Mouse (Mus musculus): Measurements from ENCODE around the gene Fgfr2. TPM values are rescaled to one million over a fixed set of nuclear protein-coding genes. Genes with fewer than 3 reads are reported as not detected.

The Fgfr2 gene
- polyA plus RNA-seq, 1 experiment from 2014 or later: not detected

GRCm38 (mm10) chr7:132398487-132398886, 724.7 kb downstream of the Fgfr2 start:
- H3K27ac ChIP-seq: no peak overlapping the region
- no peaks in the 10 kb centered on the region for H3K79me2 ChIP-seq (ENCODE audit: inconsistent target)
- H3K36me3 ChIP-seq (ENCODE audit: inconsistent target): no peaks in the 10 kb centered on the region
- 96% methylated on average over 3 of the region's 3 CpGs for WGBS (ENCODE audit: missing documents)
- no peak overlapping the region for H3K4me3 ChIP-seq (ENCODE audit: inconsistent target)

GRCm38 (mm10) chr7:132396661-132397322, 726.4 kb downstream of the Fgfr2 start:
- 80% methylated on average over 7 of the region's 7 CpGs for WGBS (ENCODE audit: missing documents)
- Histone ChIP-seq H3K4me3 (ENCODE audit: inconsistent target) (no peak overlapping the region), H3K36me3 (ENCODE audit: inconsistent target) (no peaks in the 10 kb centered on the region), H3K79me2 (ENCODE audit: inconsistent target) (no peaks in the 10 kb centered on the region), H3K27ac (no peak overlapping the region)

- Histone ChIP-seq H3K79me2 (ENCODE audit: inconsistent target) (no peaks in the 10 kb centered on the region), H3K27ac (no peak overlapping the region), H3K4me3 (ENCODE audit: inconsistent target) (no peak overlapping the region), H3K36me3 (ENCODE audit: inconsistent target) (no peaks in the 10 kb centered on the region)
Observed at GRCm38 (mm10) chr7:132393582-132394175, 729.5 kb downstream of the Fgfr2 start.

GRCm38 (mm10) chr7:132393014-132393406, 730.1 kb downstream of the Fgfr2 start:
- H3K27ac ChIP-seq: no peak overlapping the region
- H3K36me3 ChIP-seq (ENCODE audit: inconsistent target): no peaks in the 10 kb centered on the region
- no peak overlapping the region for H3K4me3 ChIP-seq (ENCODE audit: inconsistent target)
- 87% methylated on average over 5 of the region's 5 CpGs for WGBS (ENCODE audit: missing documents)
- H3K79me2 ChIP-seq (ENCODE audit: inconsistent target): no peaks in the 10 kb centered on the region

- H3K36me3 ChIP-seq (ENCODE audit: inconsistent target): no peaks in the 10 kb centered on the region
- 82% methylated on average over 13 of the region's 13 CpGs for WGBS (ENCODE audit: missing documents)
- H3K4me3 ChIP-seq (ENCODE audit: inconsistent target): no peak overlapping the region
- no peak overlapping the region for H3K27ac ChIP-seq
- H3K79me2 ChIP-seq (ENCODE audit: inconsistent target): no peaks in the 10 kb centered on the region
Observed at GRCm38 (mm10) chr7:132392233-132393013, 730.7 kb downstream of the Fgfr2 start.

GRCm38 (mm10) chr7:132389473-132389872, 733.7 kb downstream of the Fgfr2 start:
- H3K27ac ChIP-seq: no peak overlapping the region
- 27% methylated on average over 7 of the region's 7 CpGs for WGBS (ENCODE audit: missing documents)
- no peak overlapping the region for H3K4me3 ChIP-seq (ENCODE audit: inconsistent target)
- no peaks in the 10 kb centered on the region for H3K79me2 ChIP-seq (ENCODE audit: inconsistent target)
- H3K36me3 ChIP-seq (ENCODE audit: inconsistent target): no peaks in the 10 kb centered on the region

- Histone ChIP-seq H3K4me3 (ENCODE audit: inconsistent target) (no peak overlapping the region), H3K79me2 (ENCODE audit: inconsistent target) (no peaks in the 10 kb centered on the region), H3K27ac (no peak overlapping the region), H3K36me3 (ENCODE audit: inconsistent target) (no peaks in the 10 kb centered on the region)
- WGBS (ENCODE audit: missing documents): 2% methylated on average over 5 of the region's 5 CpGs
Observed at GRCm38 (mm10) chr7:132387507-132387906, 735.6 kb downstream of the Fgfr2 start.

GRCm38 (mm10) chr7:132386316-132386715, 736.8 kb downstream of the Fgfr2 start:
- no peak overlapping the region for H3K27ac ChIP-seq
- no peaks in the 10 kb centered on the region for H3K36me3 ChIP-seq (ENCODE audit: inconsistent target)
- H3K4me3 ChIP-seq (ENCODE audit: inconsistent target): no peak overlapping the region
- H3K79me2 ChIP-seq (ENCODE audit: inconsistent target): no peaks in the 10 kb centered on the region
- WGBS (ENCODE audit: missing documents): 63% methylated on average over 8 of the region's 8 CpGs

- Histone ChIP-seq H3K27ac (no peak overlapping the region), H3K79me2 (ENCODE audit: inconsistent target) (no peaks in the 10 kb centered on the region), H3K4me3 (ENCODE audit: inconsistent target) (no peak overlapping the region), H3K36me3 (ENCODE audit: inconsistent target) (no peaks in the 10 kb centered on the region)
- 82% methylated on average over 7 of the region's 7 CpGs for WGBS (ENCODE audit: missing documents)
Observed at GRCm38 (mm10) chr7:132385456-132386130, 737.6 kb downstream of the Fgfr2 start.

GRCm38 (mm10) chr7:132384736-132385455, 738.3 kb downstream of the Fgfr2 start:
- Histone ChIP-seq H3K36me3 (ENCODE audit: inconsistent target) (no peaks in the 10 kb centered on the region), H3K4me3 (ENCODE audit: inconsistent target) (no peak overlapping the region), H3K79me2 (ENCODE audit: inconsistent target) (no peaks in the 10 kb centered on the region), H3K27ac (no peak overlapping the region)
- 86% methylated on average over 8 of the region's 8 CpGs for WGBS (ENCODE audit: missing documents)

- 25% methylated on average over 1 of the region's 1 CpGs for whole genome bisulfite sequencing (ENCODE audit: missing documents)
- Histone ChIP-seq H3K36me3 (ENCODE audit: inconsistent target) (no peaks in the 10 kb centered on the region), H3K27ac (no peak overlapping the region), H3K4me3 (ENCODE audit: inconsistent target) (no peak overlapping the region), H3K79me2 (ENCODE audit: inconsistent target) (no peaks in the 10 kb centered on the region)
Observed at GRCm38 (mm10) chr7:132380634-132381336, 742.4 kb downstream of the Fgfr2 start.

- WGBS (ENCODE audit: missing documents): 82% methylated on average over 6 of the region's 6 CpGs
- Histone ChIP-seq H3K4me3 (ENCODE audit: inconsistent target) (no peak overlapping the region), H3K27ac (no peak overlapping the region), H3K36me3 (ENCODE audit: inconsistent target) (no peaks in the 10 kb centered on the region), H3K79me2 (ENCODE audit: inconsistent target) (no peaks in the 10 kb centered on the region)
Observed at GRCm38 (mm10) chr7:132377913-132378312, 745.2 kb downstream of the Fgfr2 start.

- H3K79me2 ChIP-seq (ENCODE audit: inconsistent target): no peaks in the 10 kb centered on the region
- no peaks in the 10 kb centered on the region for H3K36me3 ChIP-seq (ENCODE audit: inconsistent target)
- 80% methylated on average over 10 of the region's 10 CpGs for WGBS (ENCODE audit: missing documents)
- H3K27ac ChIP-seq: no peak overlapping the region
- no peak overlapping the region for H3K4me3 ChIP-seq (ENCODE audit: inconsistent target)
Observed at GRCm38 (mm10) chr7:132373594-132374378, 749.4 kb downstream of the Fgfr2 start.

Data from macrophage (primary cell).